Mouse (Mus musculus): ENCODE data around the gene Cdh23.

GRCm38 (mm10) chr10:60531349-60531748 is 164.9 kb downstream of the Cdh23 start:
- TF ChIP-seq REST (IDR thresholded peaks at IDR 0.05; ENCODE audit: insufficient read depth, insufficient read length) = no peak
- TF ChIP-seq POLR2A (IDR thresholded peaks at IDR 0.05; ENCODE audit: insufficient read length, low read depth) = no peak

All from myocyte (in vitro differentiated cells).